Mouse (Mus musculus): ENCODE measurements at regions not wholly inside any gene's neighbourhood (a gene's known extent, or its start where the extent isn't known, plus 50 kb on each side); places are given as distances from the start of the nearest gene placed in this dataset.

- no peak for DNase-seq (ENCODE audit: extremely low spot score in 1 of 2, low spot score in 1 of 2)
These were observed 232.0 kb downstream of the Wdr72 start for GRCm38 (mm10) chr9:74342176-74342575.

- DNase-seq (ENCODE audit: extremely low spot score in 1 of 2, low spot score in 1 of 2), result no peak
These were observed 234.9 kb downstream of the Wdr72 start for GRCm38 (mm10) chr9:74345027-74345426.

- DNase-seq (ENCODE audit: extremely low spot score in 1 of 2, low spot score in 1 of 2), result no peak
These were observed 238.6 kb downstream of the Wdr72 start for GRCm38 (mm10) chr9:74348776-74349175.

- no peak for DNase-seq (ENCODE audit: extremely low spot score in 1 of 2, low spot score in 1 of 2)
These were observed 255.8 kb downstream of the Wdr72 start for GRCm38 (mm10) chr9:74365930-74366438.

- DNase-seq (ENCODE audit: extremely low spot score in 1 of 2, low spot score in 1 of 2), result no peak
These were observed 266.0 kb downstream of the Wdr72 start for GRCm38 (mm10) chr9:74376191-74376590.

- no peak for DNase-seq (ENCODE audit: extremely low spot score in 1 of 2, low spot score in 1 of 2)
These were observed 267.0 kb downstream of the Wdr72 start for GRCm38 (mm10) chr9:74377204-74377603.

GRCm38 (mm10) chr9:74384206-74384896, 274.2 kb downstream of the Wdr72 start:
- no peak for DNase-seq (ENCODE audit: extremely low spot score in 1 of 2, low spot score in 1 of 2)

GRCm38 (mm10) chr9:74425594-74425993, 315.4 kb downstream of the Wdr72 start:
- DNase-seq (ENCODE audit: extremely low spot score in 1 of 2, low spot score in 1 of 2), result no peak

GRCm38 (mm10) chr9:74449981-74450380, 339.8 kb downstream of the Wdr72 start:
- DNase-seq (ENCODE audit: extremely low spot score in 1 of 2, low spot score in 1 of 2), result no peak

GRCm38 (mm10) chr9:74461084-74461483, 350.9 kb downstream of the Wdr72 start:
- no peak for DNase-seq (ENCODE audit: extremely low spot score in 1 of 2, low spot score in 1 of 2)

GRCm38 (mm10) chr9:74476830-74477229, 366.7 kb downstream of the Wdr72 start:
- no peak for DNase-seq (ENCODE audit: extremely low spot score in 1 of 2, low spot score in 1 of 2)

- no peak for DNase-seq (ENCODE audit: extremely low spot score in 1 of 2, low spot score in 1 of 2)
These were observed 369.1 kb downstream of the Wdr72 start for GRCm38 (mm10) chr9:74479273-74479672.

- DNase-seq (ENCODE audit: extremely low spot score in 1 of 2, low spot score in 1 of 2), result no peak
These were observed 347.8 kb upstream of the Onecut1 start for GRCm38 (mm10) chr9:74513887-74514286.

- no peak for DNase-seq (ENCODE audit: extremely low spot score in 1 of 2, low spot score in 1 of 2)
These were observed 333.2 kb upstream of the Onecut1 start for GRCm38 (mm10) chr9:74528550-74528949.

GRCm38 (mm10) chr9:74530317-74530716, 331.4 kb upstream of the Onecut1 start:
- DNase-seq (ENCODE audit: extremely low spot score in 1 of 2, low spot score in 1 of 2), result peak; percentile 76 to 91

GRCm38 (mm10) chr9:74530748-74531147, 331.0 kb upstream of the Onecut1 start:
- peak; percentile 10 to 12 for DNase-seq (ENCODE audit: extremely low spot score in 1 of 2, low spot score in 1 of 2)

- DNase-seq (ENCODE audit: extremely low spot score in 1 of 2, low spot score in 1 of 2), result no peak
These were observed 329.7 kb upstream of the Onecut1 start for GRCm38 (mm10) chr9:74531986-74532385.

GRCm38 (mm10) chr9:74534976-74535375, 326.7 kb upstream of the Onecut1 start:
- no peak for DNase-seq (ENCODE audit: extremely low spot score in 1 of 2, low spot score in 1 of 2)

GRCm38 (mm10) chr9:74556116-74556515, 305.6 kb upstream of the Onecut1 start:
- DNase-seq (ENCODE audit: extremely low spot score in 1 of 2, low spot score in 1 of 2), result no peak

- DNase-seq (ENCODE audit: extremely low spot score in 1 of 2, low spot score in 1 of 2), result no peak
These were observed 269.0 kb upstream of the Onecut1 start for GRCm38 (mm10) chr9:74592757-74593156.

GRCm38 (mm10) chr9:74593970-74594369, 267.8 kb upstream of the Onecut1 start:
- no peak for DNase-seq (ENCODE audit: extremely low spot score in 1 of 2, low spot score in 1 of 2)

- DNase-seq (ENCODE audit: extremely low spot score in 1 of 2, low spot score in 1 of 2), result no peak
These were observed 257.3 kb upstream of the Onecut1 start for GRCm38 (mm10) chr9:74604415-74604814.
